Mouse (Mus musculus): Measurements from ENCODE around the gene Mzf1.

Mzf1 gene

DNA sequence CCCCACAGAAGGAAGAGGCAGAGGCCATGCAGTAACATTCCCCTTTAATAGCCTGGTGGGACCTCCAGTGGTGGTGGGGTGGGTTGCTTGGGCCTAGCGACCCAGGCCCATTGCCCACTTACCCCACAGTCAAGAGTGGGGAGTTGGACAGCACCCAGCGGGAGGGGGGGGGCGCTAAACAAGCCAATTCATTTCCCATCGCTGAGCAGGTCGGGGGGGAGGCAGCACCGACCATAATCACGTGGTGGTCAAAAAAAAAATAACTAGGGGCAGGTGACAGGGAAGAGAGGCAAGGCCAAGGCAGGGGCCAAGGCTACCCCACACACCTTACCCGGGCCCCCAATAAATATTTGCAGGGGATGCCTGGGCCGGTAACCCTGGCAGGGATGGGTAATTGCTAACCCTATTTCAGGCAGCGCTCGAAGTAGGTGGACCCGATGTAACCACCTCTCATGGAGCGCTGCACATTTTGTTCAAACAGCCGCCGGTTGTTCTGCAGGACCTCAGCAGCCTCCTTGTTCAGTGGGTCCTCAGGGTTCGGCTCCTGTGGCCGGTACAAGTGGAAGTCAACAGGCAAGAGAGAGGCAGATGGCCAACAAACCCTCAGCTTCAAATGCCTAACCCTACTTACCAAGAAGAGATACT lies 19.2 kb downstream of the Mzf1 start:
- CTCF ChIA-PET: no interaction called here

DNA sequence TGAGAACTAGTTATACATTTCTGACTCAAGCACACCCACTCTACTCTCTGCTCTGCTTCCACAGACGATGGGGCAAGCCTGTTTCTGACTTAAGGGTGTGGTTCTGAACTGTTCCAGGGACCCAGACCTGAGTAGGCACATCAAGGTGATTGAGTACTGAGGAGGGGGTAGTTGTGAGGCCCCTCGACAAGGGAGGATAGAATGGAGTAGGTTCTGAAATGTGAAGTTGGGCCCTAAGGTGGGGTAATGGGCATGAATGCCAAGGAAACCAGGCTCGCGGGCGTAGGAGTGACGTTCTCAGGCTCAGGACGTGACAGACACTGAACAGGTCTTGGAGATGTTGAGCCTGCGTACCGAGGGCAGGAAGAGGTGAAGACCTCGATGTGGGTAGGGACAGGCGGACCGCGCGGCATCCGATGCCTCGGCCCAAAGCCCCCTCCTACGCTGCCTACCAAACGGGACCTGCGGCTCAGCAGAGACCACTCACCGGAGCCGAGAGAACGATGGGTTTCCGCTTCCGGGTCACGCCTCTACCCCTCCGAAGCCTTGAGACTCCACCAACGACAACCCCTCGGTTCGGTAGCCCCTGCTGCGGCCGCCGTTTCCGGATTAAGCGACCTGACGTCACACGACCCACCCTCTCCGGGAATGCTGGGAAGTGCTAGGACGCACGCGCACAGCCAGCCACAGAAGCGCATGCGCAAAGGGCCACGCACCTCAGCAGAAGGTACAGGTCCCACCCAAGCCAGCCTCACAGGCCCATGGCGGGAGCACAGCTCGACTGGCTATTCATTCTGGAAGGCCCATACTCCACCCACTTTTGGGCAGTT lies 20.2 kb downstream of the Mzf1 start, which contains the start of gene Chmp2a:
Gene Chmp2a (minus strand): TSS at position 660 of the 830 bp plus-strand sequence.
- CTCF ChIA-PET: interaction anchor here (0.5 kb wide), 1 partner anchor 29 kb away, joined by 4 read pairs; no protein-coding TSS in a partner anchor

DNA sequence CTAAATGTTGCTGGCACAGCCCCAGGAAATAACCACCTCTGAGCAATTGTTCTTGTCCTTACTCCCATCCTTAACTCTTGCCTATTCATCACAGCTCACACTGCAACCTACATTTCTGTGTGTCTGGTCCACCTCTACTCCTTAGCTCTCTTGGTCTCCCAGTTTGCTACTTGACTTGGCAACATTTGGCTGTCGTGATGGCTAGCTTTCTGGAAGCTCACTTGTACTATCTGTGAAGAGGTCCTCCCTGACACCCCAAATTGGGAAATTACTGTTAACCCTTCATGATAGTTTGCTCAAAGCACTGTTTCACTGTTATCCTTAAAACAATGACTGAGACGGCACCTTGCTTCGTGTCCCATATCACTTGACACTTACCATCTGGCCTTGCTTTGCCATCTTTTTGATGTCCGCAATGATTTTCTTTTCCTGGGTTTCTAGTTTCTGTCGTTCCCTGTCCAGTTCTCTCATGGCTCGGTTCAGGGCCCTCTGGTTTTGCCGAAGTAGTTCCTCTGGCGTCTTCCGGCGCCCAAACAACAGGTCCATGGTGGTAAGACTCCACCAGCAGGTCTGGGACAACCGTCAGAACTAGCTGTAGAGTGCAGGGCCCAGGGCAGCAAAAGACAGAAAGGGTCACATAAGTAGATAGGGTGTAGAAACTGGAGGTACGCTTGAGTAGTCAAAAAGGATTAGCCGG lies 21.0 kb downstream of the Mzf1 start:
- CTCF ChIA-PET: no interaction called here

DNA sequence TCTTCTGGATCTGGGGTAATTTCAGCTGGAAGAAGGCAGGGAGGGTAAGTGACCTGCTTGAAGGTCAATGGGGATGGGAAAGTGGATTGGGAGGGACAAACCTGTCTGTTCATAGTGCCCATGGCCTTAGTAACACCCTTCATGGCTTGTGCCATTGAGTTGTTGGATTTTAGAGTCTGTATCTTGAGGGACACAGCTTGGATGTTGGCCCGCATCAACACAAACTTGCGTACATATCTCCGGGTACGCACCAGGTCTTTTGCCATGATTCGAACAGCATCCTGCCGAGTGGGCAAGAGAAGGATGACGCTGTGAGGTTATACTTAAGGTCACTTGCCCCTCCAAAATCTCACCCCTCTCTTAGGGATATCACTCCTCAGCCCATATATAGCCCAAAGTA lies 22.0 kb downstream of the Mzf1 start:
- CTCF ChIA-PET: no interaction called here

DNA sequence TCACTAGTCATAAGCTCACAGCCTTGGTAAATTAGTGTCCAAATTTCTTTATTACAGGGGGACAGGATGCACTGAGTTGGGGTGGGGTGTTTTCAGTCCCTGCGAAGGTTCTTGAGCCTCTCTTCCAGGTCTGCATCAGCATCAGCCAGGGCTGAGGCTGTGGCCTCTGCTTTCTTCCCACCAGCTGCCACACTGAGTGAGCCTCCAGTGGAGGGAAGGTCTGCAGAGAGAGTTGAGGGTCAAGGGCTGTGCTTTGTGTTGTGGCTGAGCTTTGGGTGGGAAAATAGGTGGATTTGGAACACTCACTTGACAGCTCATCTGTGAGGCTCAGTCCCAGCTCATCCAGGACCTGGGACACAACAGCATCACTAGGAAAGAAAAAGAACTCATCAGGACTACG lies 22.6 kb downstream of the Mzf1 start:
- CTCF ChIA-PET: no interaction called here

DNA sequence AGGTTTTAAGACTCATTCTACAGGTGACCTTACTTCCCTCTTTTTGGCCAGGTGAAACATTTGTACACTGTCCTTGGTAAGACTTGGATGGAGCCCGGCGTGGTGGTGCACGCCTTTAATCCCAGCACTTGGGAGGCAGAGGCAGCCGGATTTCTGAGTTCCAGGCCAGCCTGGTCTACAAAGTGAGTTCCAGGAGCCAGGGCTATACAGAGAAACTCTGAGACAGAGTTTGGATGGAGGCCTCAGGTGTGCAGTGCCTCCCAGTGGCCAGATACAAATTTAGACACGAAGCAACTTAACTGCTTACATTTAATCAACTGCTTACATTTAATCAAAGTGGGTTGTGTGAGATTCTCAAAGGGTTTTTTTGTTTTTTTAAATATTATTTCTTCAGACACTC lies 23.5 kb downstream of the Mzf1 start:
- CTCF ChIA-PET: no interaction called here

DNA sequence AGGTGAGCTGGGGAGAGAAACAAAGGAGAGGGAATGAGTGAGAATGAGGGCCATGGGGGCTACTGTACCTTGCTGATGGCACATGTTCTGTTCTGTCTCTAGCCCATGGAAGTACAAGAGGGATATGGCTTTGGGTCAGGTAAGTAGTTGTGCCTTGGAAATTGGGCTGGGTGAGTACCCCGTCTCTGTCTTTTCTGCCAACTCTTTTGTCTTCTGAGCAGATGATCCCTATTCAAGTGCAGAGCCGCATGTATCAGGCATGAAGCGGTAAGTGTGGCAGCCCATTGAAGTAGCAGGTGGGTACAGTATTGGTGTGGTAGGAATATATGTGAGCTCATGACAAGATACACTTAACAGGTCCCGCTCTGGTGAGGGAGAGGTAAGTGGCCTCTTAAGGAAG lies 25.6 kb downstream of the Mzf1 start:
- CTCF ChIA-PET: no interaction called here

DNA sequence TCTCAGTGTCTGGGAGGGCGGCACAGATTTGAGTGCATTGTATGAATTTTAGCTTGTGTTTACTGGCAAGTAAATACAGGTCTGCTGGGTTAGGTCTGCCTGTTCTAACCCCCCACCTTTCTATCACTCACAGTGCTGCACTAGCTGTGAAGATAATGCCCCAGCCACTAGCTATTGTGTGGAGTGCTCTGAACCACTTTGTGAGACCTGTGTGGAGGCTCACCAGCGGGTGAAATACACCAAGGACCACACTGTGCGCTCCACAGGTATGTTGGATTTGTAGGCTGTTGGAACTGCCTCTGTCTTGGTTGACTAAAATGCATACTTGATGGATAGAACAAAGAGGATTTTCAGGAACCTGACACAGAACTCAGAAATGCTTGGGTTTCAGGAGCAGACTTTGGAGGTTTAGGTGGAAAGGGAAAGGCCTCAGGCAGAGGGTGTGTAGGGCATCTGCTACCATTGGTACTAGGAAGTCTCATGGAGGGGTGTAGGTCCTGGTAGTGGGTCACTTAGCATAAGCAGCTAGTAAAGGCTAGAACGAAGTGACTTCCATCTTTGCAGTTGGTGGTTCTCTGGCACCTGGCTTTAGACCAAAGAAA lies 29.0 kb downstream of the Mzf1 start:
- CTCF ChIA-PET: interaction anchor here (1.4 kb wide), 1 partner anchor 11 kb away, joined by 3 read pairs; no protein-coding TSS in a partner anchor

DNA sequence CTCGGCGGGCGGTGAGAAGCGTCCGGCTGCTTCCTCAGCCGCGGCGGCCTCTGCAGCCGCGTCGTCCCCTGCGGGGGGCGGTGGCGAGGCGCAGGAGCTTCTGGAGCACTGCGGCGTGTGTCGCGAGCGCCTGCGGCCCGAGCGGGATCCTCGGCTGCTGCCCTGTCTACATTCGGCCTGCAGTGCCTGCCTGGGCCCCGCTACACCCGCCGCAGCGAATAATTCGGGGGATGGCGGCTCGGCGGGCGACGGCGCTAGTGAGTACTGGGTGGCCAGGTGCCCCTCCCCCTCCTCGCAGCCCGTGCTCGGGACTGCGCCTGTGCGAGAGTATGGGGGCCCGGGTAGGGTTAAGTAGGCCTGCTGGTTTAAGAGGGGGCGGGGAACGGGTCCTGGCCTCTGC lies 29.8 kb downstream of the Mzf1 start:
- CTCF ChIA-PET: interaction anchor here (1.4 kb wide), 1 partner anchor 12 kb away, joined by 3 read pairs; no protein-coding TSS in a partner anchor

DNA sequence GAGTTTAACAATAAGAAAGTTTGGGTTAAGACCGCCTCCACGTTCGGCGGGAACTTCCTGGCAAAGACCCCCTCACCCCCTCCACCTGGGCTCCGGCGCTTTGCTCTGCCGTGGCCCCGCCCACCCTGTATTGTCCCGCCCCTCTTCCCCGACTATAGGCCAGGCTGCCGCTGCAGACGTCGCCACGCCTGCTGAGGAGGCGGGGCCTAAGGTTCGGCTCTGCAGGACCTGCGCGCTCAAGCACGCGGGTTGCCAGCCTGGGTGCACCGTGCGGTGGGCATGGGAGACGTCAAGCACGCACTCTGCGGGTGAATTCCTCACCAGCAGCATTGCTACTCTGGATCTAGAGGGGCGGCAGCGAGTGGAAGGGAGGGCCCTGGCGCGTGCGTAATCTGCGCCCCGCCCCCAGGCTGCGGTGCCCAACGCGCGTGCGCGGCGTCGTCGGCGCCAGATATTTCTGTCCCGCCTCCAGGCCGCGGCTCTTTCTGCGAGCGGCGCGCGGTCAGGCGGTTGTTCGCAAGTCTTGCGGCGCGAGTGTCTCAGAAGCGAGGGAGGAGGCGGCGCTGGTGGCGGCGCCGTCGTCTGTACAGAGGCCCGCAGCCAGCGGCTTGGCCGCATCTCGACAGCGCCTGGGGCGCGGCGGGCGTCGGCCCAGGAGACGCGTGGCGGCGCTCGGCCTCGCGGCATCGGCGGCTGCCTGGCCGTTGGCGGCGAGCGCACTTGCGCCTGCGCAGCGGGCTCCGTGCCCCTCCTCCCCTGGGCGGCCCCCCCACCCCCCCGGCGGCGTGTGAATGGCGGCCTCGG lies 30.4 kb downstream of the Mzf1 start:
- CTCF ChIA-PET: no interaction called here

DNA sequence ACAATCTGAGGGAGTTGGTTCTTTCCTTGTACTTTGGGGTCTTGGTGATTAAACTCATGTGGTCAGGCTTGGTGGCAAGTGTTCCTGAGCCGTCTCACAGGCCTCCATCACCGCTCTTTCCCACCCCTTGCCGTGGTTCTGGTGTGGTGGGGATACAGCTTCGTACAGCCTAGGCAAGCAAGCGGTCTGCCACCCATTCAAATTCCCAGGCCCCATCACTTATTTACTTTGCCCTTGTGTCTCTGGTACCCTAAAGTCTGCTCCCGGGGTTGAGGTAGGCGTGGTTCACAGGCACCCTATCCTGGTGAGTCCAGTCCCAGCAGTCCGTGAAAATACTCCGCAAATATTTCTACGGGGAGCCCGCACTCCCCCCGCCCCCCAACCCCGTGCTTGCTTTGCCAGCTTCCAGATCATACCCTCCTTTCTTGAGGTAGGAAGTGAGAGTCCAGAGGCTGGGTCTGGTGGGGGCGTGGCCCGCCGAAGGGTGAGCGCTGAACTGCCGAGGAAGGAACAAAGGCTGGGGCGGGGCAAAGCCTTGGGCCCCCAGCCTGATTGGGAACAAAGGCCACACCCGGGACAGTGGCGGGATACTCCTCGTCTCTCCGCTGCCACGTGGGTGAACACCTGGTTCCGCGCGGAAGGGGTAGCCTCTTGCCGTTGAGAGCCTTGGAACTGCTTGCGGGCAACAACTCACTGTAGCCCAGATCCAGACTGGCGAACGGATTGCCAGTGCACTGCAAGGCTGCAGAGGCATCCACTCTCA lies 31.6 kb downstream of the Mzf1 start:
- CTCF ChIA-PET: interaction anchor here (0.7 kb wide), 1 partner anchor 16 kb away, joined by 4 read pairs; no protein-coding TSS in a partner anchor

DNA sequence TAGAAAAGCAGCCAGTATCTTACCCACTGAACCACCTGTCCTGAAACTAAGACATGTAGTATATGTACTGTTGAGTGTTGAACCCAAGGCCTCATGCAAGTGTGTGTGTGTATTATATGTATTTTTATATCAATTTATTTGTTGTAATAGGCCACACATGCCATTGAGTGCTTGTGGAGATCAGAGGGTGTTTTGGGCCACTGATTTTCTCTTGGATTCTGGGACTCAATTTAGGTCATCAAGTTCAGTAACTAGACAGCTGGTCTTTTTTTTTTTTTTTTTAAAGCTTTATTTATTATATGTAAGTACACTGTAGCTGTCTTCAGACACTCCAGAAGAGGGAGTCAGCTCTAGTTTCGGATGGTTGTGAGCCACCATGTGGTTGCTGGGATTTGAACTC lies 39.3 kb downstream of the Mzf1 start:
- CTCF ChIA-PET: no interaction called here

DNA sequence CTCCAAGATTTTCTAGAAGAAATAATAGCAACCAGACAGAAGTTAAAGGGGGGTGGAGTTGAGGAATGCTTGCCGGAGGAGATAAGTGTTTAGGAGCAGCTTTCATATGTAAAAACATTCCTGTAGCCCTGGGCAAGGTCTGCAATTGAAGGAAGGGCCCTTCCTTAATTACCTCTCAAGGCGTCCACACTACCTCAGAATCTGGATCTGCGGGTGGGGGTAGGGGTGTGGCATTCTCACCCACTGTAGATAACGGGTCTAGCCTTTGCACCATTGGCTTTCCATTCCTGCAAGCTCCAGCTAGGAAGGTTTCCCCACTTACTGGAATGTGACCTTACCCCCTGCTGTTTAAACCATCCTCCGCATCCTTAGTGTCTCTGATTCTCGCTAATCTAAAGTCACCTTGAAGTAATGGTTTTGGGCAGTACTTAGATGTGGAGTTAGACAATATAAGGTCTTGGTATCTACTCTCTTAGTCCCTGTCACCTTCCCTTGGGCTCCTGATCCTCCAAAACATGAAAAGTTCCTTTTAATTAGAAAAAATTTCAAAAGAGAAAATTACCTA lies 40.2 kb downstream of the Mzf1 start:
- CTCF ChIA-PET: interaction anchor here (1.0 kb wide), 1 partner anchor 28 kb away, joined by 3 read pairs; no protein-coding TSS in a partner anchor

DNA sequence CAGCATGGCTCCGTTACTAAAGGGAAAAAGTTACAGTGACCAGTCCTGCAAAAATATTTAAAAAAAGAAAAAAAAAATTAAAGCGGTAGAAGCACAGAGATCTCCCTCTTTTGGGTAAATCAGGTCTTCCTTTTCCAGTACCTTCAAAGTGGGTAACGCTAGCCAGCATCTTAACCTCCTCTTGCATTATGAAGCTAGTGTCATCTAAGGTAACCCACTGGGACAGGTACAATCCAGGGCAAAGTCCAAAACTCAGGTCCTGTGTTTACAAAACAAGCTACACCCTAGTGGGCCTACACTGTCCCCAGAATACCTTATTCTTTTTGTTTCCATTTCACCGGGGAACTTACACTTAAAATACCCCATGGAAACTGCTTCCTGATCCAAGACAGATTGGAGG lies 40.9 kb downstream of the Mzf1 start:
- CTCF ChIA-PET: interaction anchor here (1.0 kb wide), 1 partner anchor 29 kb away, joined by 3 read pairs; no protein-coding TSS in a partner anchor

DNA sequence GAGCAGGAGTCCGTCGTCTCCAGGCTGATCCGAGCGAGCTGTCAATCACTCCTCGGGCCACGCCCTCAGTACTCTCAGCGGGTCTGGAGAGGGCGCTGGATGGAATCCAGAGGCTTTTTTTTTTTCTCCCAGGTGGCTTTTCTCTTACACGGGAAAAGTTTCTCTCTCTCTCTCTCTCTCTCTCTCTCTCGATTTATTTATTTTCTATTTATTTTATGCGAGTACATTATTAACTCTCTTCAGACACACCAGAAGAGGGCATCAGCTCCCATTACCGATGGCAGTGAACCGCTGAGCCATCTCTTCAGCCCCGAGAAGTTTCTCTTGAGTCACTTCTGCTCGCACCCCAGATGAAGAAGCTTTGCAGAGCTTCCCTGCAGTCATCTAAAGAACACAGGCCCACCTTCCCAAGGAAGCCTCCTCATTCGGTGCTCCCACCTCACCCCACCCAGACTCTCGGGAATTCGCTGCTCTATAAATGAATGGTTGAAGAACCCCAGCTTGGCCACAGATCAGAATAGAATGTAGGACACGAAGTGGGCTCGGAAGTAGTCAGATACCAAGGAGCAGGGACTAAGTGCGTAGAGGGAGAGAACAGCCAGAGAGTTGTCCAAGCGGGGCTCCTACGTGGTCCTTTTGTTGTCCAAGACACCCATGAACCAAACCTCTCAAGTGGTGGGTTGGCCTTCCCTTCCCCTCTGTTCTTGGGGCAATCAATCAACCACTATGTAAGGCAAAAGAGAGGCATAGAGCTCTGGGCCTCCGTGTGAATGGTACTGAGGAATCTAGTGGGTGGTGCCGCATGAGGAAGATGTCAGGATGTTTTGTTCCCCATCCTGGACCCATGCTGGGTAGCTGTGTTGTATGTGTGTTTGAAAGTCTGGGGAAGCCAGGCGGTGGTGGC lies 44.3 kb downstream of the Mzf1 start, which contains the start of gene Zbtb45:
Gene Zbtb45 (minus strand): TSS at position 30 of the 904 bp plus-strand sequence.
- CTCF ChIA-PET: interaction anchor here (0.7 to 1.0 kb wide), 5 partner anchors 11 to 199 kb away, joined by 3 to 8 read pairs (median 4); partner anchors contain the start of gene Slc27a5

DNA sequence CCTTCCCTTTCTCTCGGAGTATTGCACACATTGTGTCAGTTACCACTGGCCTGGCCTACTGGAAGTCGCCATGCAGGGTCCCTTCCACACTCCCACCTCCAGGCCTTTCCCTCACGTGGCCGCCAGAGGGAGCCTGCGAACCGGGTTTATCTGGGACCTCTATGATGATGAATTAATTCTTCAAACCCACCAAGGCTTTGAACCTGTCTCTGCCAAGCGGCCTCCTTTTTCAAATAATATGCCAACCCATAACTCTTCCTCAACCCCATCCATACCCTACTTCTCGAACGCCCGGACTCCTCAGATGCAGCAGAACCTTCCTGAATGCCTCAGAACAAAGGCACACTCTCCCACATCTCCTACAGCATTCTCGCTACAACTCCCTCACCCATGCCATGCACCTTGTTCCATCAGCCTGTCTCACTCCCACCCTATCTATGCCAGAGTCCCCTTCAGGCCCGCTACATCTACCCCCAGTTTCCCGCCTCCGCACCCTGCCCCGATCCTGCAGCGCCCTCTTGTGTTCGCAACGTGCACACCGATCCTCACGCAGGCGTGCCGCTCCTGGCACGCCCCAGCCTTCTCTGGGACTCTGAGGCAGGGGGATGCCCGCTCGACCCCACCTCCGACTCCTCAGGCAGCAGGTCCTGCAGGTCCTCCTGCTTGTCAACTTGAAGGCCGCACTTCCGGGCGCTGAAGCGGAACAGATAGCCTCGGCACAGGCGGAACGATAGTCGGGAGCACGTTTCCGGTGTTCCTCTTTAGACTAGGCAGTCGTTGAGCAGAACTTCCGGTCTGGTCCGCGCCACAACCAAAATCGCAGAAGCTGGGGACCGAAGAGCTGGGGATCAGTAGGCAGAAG lies 45.2 kb downstream of the Mzf1 start:
- CTCF ChIA-PET: interaction anchor here (0.7 to 1.0 kb wide), 5 partner anchors 12 to 198 kb away, joined by 3 to 8 read pairs (median 4); partner anchors contain the start of gene Slc27a5

DNA sequence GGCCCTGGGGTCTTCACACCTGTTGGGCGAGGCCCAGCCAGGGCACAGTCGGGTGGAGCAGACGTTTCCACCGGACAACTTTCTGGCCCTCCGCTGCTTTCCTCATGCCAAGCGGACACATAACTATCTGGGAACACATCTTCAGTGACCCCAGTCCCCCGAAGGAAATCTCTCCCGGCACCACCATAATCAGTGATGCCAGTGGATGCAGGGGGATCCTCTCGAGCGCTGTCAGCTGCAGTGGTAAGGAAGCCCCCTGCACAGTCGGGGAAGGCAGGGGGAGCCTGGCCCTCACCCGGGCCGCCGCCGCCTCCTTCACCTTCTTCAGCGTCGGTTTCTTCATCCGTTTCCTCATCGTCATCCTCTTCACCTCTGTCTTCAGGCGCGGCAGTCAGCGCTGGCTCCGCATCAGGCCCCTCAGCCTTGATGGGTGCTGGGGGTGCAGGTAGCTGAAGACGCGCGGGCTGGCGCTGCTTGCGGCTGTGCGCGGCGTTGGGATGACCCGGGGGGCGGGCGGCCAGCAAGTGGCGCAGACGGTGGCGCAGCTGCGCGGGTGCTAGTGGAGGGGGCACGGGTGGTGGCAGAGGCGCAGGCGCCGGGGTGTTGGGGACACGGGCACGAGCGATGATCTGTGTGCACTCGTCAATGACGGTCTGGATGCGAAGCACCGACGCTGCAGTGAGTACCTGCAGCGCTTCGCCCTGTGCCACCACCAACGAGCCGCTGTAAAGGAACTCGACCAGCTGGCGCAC lies 47.0 kb downstream of the Mzf1 start:
- CTCF ChIA-PET: interaction anchor here (0.6 kb wide), 1 partner anchor 10 kb away, joined by 3 read pairs; no protein-coding TSS in a partner anchor
